In the genomic region with DNA sequence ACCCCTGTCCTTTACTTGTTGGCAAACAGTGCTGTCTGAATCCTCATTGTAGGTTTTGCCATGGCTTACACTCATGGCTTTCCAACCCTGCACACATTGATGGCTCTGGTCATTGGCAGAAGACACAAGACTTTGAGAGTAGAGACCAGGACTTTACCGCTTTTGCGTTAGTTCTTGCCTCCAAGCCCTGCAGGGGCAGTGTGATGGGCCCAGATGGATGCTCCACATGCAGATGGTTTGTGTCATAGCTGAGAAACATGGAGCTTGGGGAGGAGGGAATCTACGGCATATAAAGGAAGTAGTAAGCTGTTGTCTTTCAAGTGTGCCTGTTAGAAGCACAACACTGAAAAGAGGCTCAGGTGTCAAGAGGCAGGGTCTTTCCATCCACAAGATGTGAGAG, we compare ENCODE assay signal across 27 mouse cellular contexts.
"Had no signal": no experiment of that assay in that cellular context is flagged by ENCODE, and none has a peak within 500 bp of the region (broad histone marks: within the 10 kb centered on the region; RNA-seq: fewer than 3 reads in every experiment).

No protein-coding gene starts in this region.

- H3K4me3 ChIP-seq: limb, embryonic 10.5 days; limb, embryonic 12.5 days; limb, embryonic 13.5 days; limb, embryonic 15.5 days; liver, embryonic 12.5 days; liver, embryonic 13.5 days; liver, embryonic 15.5 days; lung, embryonic 15.5 days; megakaryocyte, embryonic 14.5 days; midbrain, embryonic 10.5 days; midbrain, embryonic 12.5 days; midbrain, embryonic 13.5 days; midbrain, embryonic 15.5 days; myocyte; neural tube, embryonic 12.5 days had no signal

- DNase-seq: left cerebral cortex, postnatal 4 days; liver; liver, embryonic 13.5 days; liver, postnatal 0 days; lung, adult 18-20 months; lung, adult 2 months; lung, embryonic 14.5 days; lung, postnatal 14 days; lung, postnatal 36 days; lung, postnatal 4 days; midbrain, embryonic 14.5 days had no signal

- H3K27ac ChIP-seq: limb, embryonic 10.5 days; limb, embryonic 12.5 days; limb, embryonic 13.5 days; limb, embryonic 15.5 days; liver, embryonic 12.5 days; liver, embryonic 13.5 days; liver, embryonic 14.5 days; liver, embryonic 15.5 days; lung, embryonic 15.5 days; macrophage; midbrain, embryonic 10.5 days; midbrain, embryonic 12.5 days; midbrain, embryonic 13.5 days; midbrain, embryonic 15.5 days; neural tube, embryonic 12.5 days had no signal
